Mouse (Mus musculus) hindbrain, embryonic 15.5 days (tissue): ENCODE results near the gene Pde8b. TPM values are rescaled to one million over a fixed set of nuclear protein-coding genes. Genes with fewer than 3 reads are reported as not detected.

ENCODE experiments used
- ATAC-seq: fragments of 200-750 bp; cut with Nextera tagmentation; 2 replicates; pipeline ENCODE4 v1.8.0; 2017; ENCODE audit warnings: low read depth, moderate number of reproducible peaks, moderate TSS enrichment; ENCODE audit not compliant: low FRiP score
- H3K27ac ChIP-seq: fragments of 300-500 bp; sonication (generic); replicated peaks from 2 replicates; pipeline ENCODE4 v1.5.1; 2015; ENCODE audit warnings: mild to moderate bottlenecking, inconsistent platforms
- H3K27me3 ChIP-seq: fragments of 300-500 bp; sonication (generic); 2 replicates; pipeline ENCODE4 v1.6.1; 2015; ENCODE audit warnings: control low read depth, inconsistent platforms
- H3K36me3 ChIP-seq: fragments of 300-500 bp; sonication (generic); 2 replicates; pipeline ENCODE4 v1.6.1; 2015; ENCODE audit warnings: control low read depth, inconsistent platforms
- H3K4me1 ChIP-seq: fragments of 300-500 bp; sonication (generic); replicated peaks from 2 replicates; pipeline ENCODE4 v1.6.1; 2015; ENCODE audit warnings: control low read depth, inconsistent platforms
- H3K4me2 ChIP-seq: fragments of 300-500 bp; sonication (generic); 2 replicates; pipeline ENCODE4 v1.6.1; 2015; ENCODE audit warnings: moderate library complexity, mild to moderate bottlenecking, inconsistent platforms
- H3K4me3 ChIP-seq: fragments of 300-500 bp; sonication (generic); 2 replicates; pipeline ENCODE4 v1.5.1; 2015; ENCODE audit warnings: mild to moderate bottlenecking, inconsistent platforms
- H3K9ac ChIP-seq: fragments of 300-500 bp; sonication (generic); 2 replicates; pipeline ENCODE4 v1.6.1; 2015; ENCODE audit warnings: inconsistent platforms
- H3K9me3 ChIP-seq: fragments of 300-500 bp; sonication (generic); 2 replicates; pipeline ENCODE4 v1.6.1; 2016; ENCODE audit warnings: control low read depth, inconsistent platforms
- WGBS: fragments of 180-500 bp; shearing (Covaris S2); methylation state at CpG from one replicate; pipeline ENCODE4 v1.1.7; 2015; 5-methylcytosine and 5-hydroxymethylcytosine counted together
- polyA plus RNA-seq: library from polyadenylated mRNA; unstranded; fragments of >200 nt; fragmentation: Nextera tagmentation; extraction: Ambion mirVana; gene quantifications from 2 replicates; pipeline ENCODE4 v1.2.1, GENCODE M21; 2015

The Pde8b gene
- polyA plus RNA-seq, 1 experiment from 2014 or later, result 7.0 TPM

- WGBS, result 81% methylated on average over 14 of the region's 14 CpGs
- no peak for ATAC-seq
- Histone ChIP-seq H3K4me2 (no peak overlapping the region), H3K27me3 (no peaks in the 10 kb centered on the region), H3K4me3 (no peak overlapping the region), H3K36me3 (no peaks in the 10 kb centered on the region), H3K27ac (no peak overlapping the region), H3K9me3 (no peaks in the 10 kb centered on the region), H3K4me1 (0 out of 2 replicates have a peak, but pooled peaks cover 4% of the 10 kb centered on the region), H3K9ac (no peak overlapping the region)
Measured at GRCm38 (mm10) chr13:95091546-95092445, 158.3 kb downstream of the Pde8b start.

- Histone ChIP-seq H3K4me3 (no peak overlapping the region), H3K4me1 (no peaks in the 10 kb centered on the region), H3K9ac (no peak overlapping the region), H3K4me2 (no peak overlapping the region), H3K9me3 (no peaks in the 10 kb centered on the region), H3K27ac (no peak overlapping the region), H3K36me3 (no peaks in the 10 kb centered on the region), H3K27me3 (no peaks in the 10 kb centered on the region)
- WGBS, result 72% methylated on average over 8 of the region's 8 CpGs
- ATAC-seq, result no peak
Measured at GRCm38 (mm10) chr13:95087358-95087787, 162.8 kb downstream of the Pde8b start.

- Histone ChIP-seq H3K4me3 (no peak overlapping the region), H3K4me1 (no peaks in the 10 kb centered on the region), H3K36me3 (no peaks in the 10 kb centered on the region), H3K9me3 (no peaks in the 10 kb centered on the region), H3K9ac (no peak overlapping the region), H3K27ac (no peak overlapping the region), H3K4me2 (no peak overlapping the region), H3K27me3 (no peaks in the 10 kb centered on the region)
- ATAC-seq, result no peak
- 92% methylated on average over 5 of the region's 5 CpGs for WGBS
Measured at GRCm38 (mm10) chr13:95086033-95086432, 164.1 kb downstream of the Pde8b start.

- no peak overlapping the region for H3K4me2 ChIP-seq
- H3K27ac ChIP-seq, result no peak overlapping the region
- 88% methylated on average over 3 of the region's 3 CpGs for WGBS
- no peak overlapping the region for H3K4me3 ChIP-seq
- no peaks in the 10 kb centered on the region for H3K9me3 ChIP-seq
- no peaks in the 10 kb centered on the region for H3K36me3 ChIP-seq
- no peaks in the 10 kb centered on the region for H3K27me3 ChIP-seq
- ATAC-seq, result no peak
- no peaks in the 10 kb centered on the region for H3K4me1 ChIP-seq
- no peak overlapping the region for H3K9ac ChIP-seq
Measured at GRCm38 (mm10) chr13:95082611-95083010, 167.5 kb downstream of the Pde8b start.

GRCm38 (mm10) chr13:95081082-95081481 is 169.1 kb downstream of the Pde8b start:
- Histone ChIP-seq H3K4me2 (no peak overlapping the region), H3K4me3 (no peak overlapping the region), H3K9ac (no peak overlapping the region), H3K36me3 (no peaks in the 10 kb centered on the region), H3K27ac (no peak overlapping the region), H3K9me3 (no peaks in the 10 kb centered on the region), H3K27me3 (no peaks in the 10 kb centered on the region), H3K4me1 (no peaks in the 10 kb centered on the region)
- WGBS, result 83% methylated on average over 7 of the region's 7 CpGs
- ATAC-seq, result no peak

- no peaks in the 10 kb centered on the region for H3K27me3 ChIP-seq
- H3K27ac ChIP-seq, result no peak overlapping the region
- no peak overlapping the region for H3K4me3 ChIP-seq
- 54% methylated on average over 6 of the region's 6 CpGs for WGBS
- H3K4me2 ChIP-seq, result no peak overlapping the region
- ATAC-seq, result no peak
- H3K9ac ChIP-seq, result no peak overlapping the region
- H3K9me3 ChIP-seq, result no peaks in the 10 kb centered on the region
- H3K36me3 ChIP-seq, result no peaks in the 10 kb centered on the region
- H3K4me1 ChIP-seq, result peaks cover 4% of the 10 kb centered on the region
Measured at GRCm38 (mm10) chr13:95078492-95078891, 171.6 kb downstream of the Pde8b start.

- Histone ChIP-seq H3K4me3 (no peak overlapping the region), H3K4me2 (no peak overlapping the region), H3K4me1 (peaks cover 8% of the 10 kb centered on the region), H3K9me3 (no peaks in the 10 kb centered on the region), H3K9ac (no peak overlapping the region), H3K27me3 (no peaks in the 10 kb centered on the region), H3K27ac (no peak overlapping the region), H3K36me3 (no peaks in the 10 kb centered on the region)
- ATAC-seq, result no peak
- 80% methylated on average over 3 of the region's 3 CpGs for WGBS
Measured at GRCm38 (mm10) chr13:95077688-95078087, 172.4 kb downstream of the Pde8b start.

- Histone ChIP-seq H3K4me2 (no peak overlapping the region), H3K36me3 (no peaks in the 10 kb centered on the region), H3K4me1 (peaks cover 8% of the 10 kb centered on the region), H3K9ac (no peak overlapping the region), H3K4me3 (no peak overlapping the region), H3K9me3 (no peaks in the 10 kb centered on the region), H3K27ac (no peak overlapping the region), H3K27me3 (no peaks in the 10 kb centered on the region)
- ATAC-seq, result no peak
- WGBS, result 85% methylated on average over 2 of the region's 2 CpGs
Measured at GRCm38 (mm10) chr13:95076142-95076541, 174.0 kb downstream of the Pde8b start.

- 53% methylated on average over 8 of the region's 8 CpGs for WGBS
- H3K4me3 ChIP-seq, result no peak overlapping the region
- H3K9me3 ChIP-seq, result no peaks in the 10 kb centered on the region
- H3K9ac ChIP-seq, result no peak overlapping the region
- peak overlapping the region; percentile 56 for H3K27ac ChIP-seq
- peak; percentile 48; the same call in 1 of the 2 replicates for ATAC-seq
- H3K4me1 ChIP-seq, result peaks cover 8% of the 10 kb centered on the region
- H3K27me3 ChIP-seq, result no peaks in the 10 kb centered on the region
- no peaks in the 10 kb centered on the region for H3K36me3 ChIP-seq
- no peak overlapping the region for H3K4me2 ChIP-seq
Measured at GRCm38 (mm10) chr13:95073445-95074172, 176.5 kb downstream of the Pde8b start.

- no peaks in the 10 kb centered on the region for H3K36me3 ChIP-seq
- H3K4me1 ChIP-seq, result peaks cover 8% of the 10 kb centered on the region
- no peak overlapping the region for H3K4me3 ChIP-seq
- no peaks in the 10 kb centered on the region for H3K27me3 ChIP-seq
- no peak overlapping the region for H3K9ac ChIP-seq
- H3K9me3 ChIP-seq, result no peaks in the 10 kb centered on the region
- no peak overlapping the region for H3K4me2 ChIP-seq
- no peak overlapping the region for H3K27ac ChIP-seq
- no peak for ATAC-seq
Measured at GRCm38 (mm10) chr13:95070268-95070667, 179.9 kb downstream of the Pde8b start.

GRCm38 (mm10) chr13:95067854-95068253 is 182.3 kb downstream of the Pde8b start:
- 68% methylated on average over 6 of the region's 6 CpGs for WGBS
- no peak for ATAC-seq

GRCm38 (mm10) chr13:95063390-95064017 is 186.6 kb downstream of the Pde8b start:
- no peak for ATAC-seq
- no peaks in the 10 kb centered on the region for H3K9me3 ChIP-seq
- H3K36me3 ChIP-seq, result no peaks in the 10 kb centered on the region
- no peaks in the 10 kb centered on the region for H3K4me1 ChIP-seq
- no peak overlapping the region for H3K4me3 ChIP-seq
- H3K27me3 ChIP-seq, result no peaks in the 10 kb centered on the region
- WGBS, result 68% methylated on average over 4 of the region's 4 CpGs
- H3K9ac ChIP-seq, result no peak overlapping the region
- no peak overlapping the region for H3K27ac ChIP-seq
- no peak overlapping the region for H3K4me2 ChIP-seq

More at GRCm38 (mm10) chr13:95067854-95068253, 182.3 kb downstream of the Pde8b start:
- Histone ChIP-seq H3K4me1 (no peaks in the 10 kb centered on the region), H3K27me3 (no peaks in the 10 kb centered on the region), H3K27ac (no peak overlapping the region), H3K4me3 (no peak overlapping the region), H3K36me3 (no peaks in the 10 kb centered on the region), H3K9me3 (no peaks in the 10 kb centered on the region), H3K4me2 (no peak overlapping the region), H3K9ac (no peak overlapping the region)
